Mouse (Mus musculus) frontal cortex, adult 2 months (tissue): ENCODE data around the gene Kalrn. TPM values are rescaled to one million over a fixed set of nuclear protein-coding genes. Genes with fewer than 3 reads are reported as not detected.
A peak's percentile ranks its signal among the peaks of the same experiment; 100 is the strongest.

Experiments
- DNase-seq, 2 experiments: peaks; one replicate each; pipeline ENCODE4 v3.0.0; 2022; ENCODE audit warnings: low spot score in 1 of 2; ENCODE audit errors: extremely low spot score in 1 of 2
- polyA plus RNA-seq: library from polyadenylated mRNA; depleted of rRNA; stranded (reverse); fragments of >200 nt; gene quantifications from 2 replicates; pipeline ENCODE4 v1.2.3, GENCODE M21; 2012

The Kalrn gene
- polyA plus RNA-seq, 1 experiment, result 177 TPM

DNA sequence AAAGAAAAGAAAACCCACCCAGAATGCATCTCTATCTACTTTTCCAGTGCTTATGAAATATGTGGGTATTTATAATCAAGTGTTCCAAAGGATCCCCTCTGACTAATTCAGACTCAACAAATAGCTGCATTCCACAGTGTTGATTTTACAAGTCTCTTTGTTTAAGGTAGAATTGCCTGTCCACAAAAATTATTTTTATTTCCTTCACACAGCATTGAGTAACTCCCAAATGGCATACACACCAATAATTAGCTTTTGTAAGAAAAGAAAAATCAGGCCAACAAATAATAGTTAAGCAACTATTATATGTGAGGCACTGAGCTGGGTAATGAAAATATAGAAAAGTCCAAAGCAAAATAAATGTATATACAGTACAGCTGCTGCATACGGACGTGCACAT lies 12.9 kb downstream of the Kalrn start:
- DNase-seq, result no peak

DNA sequence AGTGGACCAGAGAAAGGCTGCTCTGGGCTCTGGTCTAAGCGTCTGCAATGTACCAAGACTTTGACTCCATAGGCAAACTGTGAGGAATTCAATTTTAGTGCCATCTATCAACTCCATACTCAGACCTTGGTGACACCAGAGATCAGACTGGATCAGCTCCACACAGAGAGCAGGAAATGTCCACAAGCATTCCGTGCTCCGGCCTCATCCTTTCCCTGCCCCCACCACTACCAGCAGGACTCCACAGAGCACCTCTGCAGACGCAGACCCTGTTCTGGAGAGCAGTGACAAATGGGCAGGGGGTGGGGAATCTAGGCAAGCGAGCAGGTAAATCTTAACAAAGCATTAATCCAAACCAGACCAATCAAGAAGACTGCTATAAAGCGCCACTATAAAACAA lies 15.4 kb downstream of the Kalrn start:
- no peak for DNase-seq

DNA sequence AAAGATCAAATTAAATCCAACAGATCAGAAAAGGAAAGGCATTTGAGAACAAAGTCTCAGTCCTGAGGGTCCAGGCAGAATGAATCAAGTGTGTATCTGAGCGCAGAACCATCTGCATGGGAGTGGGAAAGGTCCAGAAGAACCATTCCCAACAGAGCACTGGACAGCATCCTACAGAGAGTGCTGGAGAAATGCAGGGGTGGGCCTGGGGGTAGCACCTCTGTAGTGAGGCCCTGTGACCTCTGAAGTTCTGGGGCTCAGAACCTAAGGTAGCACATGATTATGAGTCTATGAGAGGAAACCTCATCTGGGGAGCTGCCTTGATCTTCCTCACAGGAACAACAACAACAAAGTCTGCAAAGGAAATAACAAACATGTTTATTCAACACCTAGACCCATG lies 20.6 kb downstream of the Kalrn start:
- DNase-seq, result no peak

DNA sequence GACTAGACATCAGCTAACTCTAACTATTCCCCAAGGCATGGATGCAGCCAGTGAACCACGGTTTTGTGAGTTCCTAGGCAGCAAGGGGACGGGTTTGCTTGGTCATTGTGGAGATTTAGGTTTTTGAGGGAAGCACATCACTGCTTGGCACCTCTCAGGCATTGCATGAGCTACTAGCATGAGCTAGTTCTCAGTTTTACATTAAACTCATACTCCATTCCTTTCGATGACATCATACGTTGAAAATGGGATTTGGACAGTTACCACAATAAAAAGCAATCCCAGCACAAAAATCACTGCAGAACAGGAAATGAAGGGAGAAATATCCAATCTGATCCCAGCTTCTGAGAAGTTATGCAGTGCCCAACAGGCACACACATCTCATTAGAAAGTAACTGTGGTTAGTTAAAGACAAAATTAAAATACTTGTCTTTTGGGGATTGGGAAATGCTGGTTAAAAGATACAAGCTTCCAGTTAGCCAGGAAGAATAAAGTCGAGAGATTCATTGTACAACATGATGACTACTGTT lies 23.8 kb downstream of the Kalrn start:
- no peak for DNase-seq

DNA sequence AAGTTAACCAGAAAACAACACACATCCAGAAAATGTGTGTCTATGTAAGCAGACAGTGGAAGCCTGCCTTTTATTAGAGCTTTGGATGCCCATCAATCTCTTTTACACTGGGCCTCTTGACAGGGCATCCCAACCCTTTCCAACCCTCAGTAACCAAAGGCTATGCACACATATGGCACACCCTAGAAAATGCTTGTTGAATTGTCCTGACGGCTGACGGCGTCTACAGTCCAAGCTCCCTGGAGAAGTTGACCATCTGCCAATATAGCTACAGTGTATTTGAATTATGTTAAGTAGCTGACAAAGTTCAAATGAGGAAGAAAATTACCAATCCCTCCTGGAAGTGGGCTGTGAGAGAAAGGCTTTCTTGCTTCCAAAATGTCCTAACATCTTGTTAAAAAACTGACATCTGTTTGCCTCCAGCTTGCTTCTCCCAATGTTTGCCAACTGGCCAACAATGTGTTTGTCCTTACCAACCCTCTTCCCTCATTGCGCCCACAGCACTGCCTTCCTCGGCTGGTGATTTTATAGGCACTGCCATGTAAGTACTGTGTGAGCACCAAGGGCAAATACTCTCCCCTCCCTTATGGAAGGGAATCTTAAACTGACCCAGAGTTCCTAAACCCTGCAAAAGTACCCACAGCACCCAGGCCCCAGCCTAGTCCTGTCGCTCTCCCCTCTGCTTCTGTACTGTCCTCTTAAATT lies 26.4 kb downstream of the Kalrn start:
- DNase-seq, result no peak

DNA sequence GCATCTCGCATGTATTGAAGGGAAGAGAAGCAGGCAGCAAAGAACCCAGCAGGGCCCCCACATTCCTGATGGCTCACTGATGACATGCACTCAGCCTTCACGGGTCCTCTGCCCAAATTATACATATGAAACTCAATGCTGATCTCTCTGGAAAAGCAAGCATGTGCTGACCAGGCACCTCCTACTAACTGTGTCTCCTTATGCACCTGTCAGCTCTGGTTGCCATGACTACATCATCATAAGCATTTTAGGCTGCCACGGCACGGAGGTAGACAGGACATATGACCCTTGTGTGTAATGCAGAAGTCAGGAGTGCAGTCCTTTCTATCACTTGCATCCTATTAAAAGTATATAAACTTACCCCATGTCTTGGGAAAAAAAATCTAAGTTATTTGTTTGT lies 29.6 kb downstream of the Kalrn start:
- DNase-seq, result no peak

DNA sequence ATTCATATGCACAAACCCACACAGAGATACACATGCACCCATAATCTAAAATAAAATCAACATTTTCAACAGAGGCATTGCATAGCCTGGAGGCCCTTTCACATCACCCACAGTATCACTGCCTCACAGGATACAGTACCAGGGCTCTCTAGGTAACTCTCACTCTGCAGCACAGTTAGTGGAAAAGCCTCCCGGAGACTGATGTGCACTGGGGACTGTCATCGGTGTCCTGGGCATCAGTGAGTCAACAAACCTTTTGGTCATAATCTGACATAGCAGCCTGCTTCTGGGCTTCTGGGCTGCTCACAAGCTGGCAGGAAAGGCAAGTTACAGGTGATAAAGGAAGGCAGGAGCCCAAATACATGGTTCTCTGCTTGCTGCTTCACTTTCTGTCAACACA lies 31.0 kb downstream of the Kalrn start:
- DNase-seq, result no peak

DNA sequence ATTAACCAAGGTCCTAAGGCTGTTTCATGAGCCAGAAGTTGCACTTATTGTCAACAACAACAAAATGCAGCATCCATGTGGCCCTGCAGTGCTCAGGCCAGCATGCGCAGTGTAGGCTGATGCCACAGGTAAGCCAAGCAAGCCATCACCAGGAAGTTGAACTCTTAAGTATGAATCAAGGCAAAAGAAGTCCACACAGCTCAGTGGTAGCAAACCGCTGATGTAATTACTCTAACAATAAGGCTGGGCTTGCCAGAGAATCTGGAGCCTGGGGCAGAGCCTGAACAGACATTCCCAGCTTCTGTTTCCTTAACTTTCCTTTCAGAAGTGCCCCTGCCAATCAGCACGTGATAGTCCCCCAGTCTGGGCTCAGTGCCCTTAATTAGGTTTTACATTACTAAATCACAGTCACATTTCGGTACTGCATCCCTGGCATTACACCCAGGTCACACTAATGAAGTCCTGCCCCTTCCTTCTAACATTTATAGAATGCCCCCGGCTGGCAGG lies 34.6 kb downstream of the Kalrn start:
- DNase-seq, result no peak

DNA sequence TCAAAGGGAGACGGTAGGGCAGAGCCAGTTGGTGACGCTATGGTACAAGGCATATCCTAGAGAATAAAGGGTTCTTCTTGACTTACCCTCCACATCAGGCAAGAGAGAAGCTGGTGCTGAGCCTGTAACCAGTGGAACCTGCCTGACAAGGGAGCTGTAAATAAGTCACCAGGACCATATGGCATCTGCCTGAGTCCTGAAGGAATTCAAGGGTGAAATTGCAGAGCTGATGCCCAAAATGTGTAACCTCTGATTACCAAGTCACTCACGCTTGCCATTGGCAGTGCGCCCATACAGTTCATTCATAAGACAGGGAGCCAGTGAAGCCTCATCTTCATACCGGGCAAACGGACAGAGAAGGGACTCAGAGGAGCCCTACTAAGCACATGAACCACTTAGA lies 37.0 kb downstream of the Kalrn start:
- DNase-seq, result no peak

DNA sequence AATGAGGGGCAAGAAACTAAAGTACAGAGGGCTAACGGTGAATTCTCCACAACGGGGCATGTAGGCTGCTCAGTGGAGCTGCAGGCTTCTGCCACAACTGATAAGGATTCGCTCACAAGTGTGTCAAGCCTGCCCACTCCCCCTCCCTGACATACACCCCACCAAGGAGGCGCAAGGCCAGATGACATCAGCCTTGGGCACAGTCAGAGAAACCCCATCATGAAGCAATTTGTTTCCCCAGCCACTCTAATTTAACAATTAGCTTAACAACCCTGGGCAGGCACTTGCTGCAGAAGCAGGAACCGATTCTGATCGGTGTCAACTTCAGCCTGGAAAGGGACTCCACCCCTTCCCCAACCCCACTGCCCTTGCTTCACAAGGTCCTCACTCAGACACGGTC lies 38.2 kb downstream of the Kalrn start:
- DNase-seq, result no peak

DNA sequence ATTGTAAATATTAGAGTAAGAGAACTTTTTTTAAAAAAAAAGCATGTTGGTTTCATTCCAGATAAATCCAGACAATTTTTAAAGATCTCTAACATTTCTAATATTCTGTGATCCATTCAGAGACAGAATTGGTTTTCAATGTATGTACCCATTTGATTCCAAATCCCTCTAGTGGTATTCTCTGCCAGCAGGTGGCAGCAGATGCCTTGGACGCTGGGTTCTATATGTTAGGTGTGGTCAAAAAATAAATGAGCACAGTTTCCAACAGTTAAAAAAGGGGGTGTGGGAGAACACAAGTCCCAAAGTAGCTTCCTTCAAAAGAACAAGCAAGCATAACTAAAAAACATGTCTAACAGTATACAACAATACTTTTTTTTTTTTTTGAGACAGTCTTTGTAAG lies 41.8 kb downstream of the Kalrn start:
- DNase-seq, result peak in 1 of 2 experiments; percentile 81

DNA sequence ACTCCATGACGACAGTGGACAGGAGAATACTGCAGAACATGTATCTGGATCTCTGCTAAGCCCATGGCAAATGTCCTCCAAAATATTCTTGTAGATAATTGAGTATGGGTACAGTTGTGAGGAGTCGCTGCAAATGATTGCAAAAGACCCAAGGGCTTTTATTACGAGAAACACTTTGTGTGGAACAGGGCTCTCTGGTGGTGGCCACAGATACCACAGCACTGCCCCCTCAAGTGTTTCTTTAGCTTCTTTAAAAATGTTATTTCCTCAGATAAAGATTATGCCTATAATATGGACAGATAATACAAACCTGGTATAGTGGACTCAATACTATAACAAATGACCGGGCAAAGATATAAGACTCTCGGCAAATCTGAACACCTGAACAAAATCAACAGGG lies 43.3 kb downstream of the Kalrn start:
- DNase-seq, result no peak

DNA sequence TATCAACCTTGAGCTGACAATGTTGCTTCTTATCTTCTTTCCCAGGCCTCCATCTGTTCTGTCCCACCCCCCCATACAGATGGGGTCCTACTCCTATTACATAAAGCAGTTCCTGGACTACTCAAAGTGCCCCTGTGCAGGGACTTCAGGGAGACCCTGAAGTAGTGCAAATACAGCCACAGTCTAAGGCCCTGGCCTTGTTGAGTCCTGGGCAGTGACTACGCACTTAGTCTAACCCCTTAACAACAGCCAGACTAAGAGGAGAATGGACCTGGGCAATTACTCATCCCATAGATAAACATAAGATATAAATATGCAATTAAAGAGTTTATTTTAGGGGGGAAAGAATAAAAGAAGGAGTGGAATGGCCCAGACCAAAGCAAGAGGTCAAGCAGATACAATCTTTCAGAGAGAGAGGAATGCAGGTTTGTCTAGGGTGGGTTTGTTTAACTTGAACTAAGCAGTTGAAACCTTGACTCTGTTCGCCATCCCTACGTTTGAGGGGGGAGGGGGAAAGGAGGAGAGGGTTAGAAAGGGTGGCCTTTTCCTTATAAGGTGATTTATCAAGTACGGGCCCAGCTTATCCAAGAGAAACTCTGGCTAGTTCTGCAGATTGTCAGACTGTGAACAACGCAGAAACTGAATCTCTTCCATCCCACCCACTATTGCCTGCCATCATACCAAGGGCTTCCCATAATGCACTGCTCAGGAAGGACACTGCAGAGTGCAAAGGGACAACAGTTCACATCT lies 44.9 kb downstream of the Kalrn start:
- no peak for DNase-seq

DNA sequence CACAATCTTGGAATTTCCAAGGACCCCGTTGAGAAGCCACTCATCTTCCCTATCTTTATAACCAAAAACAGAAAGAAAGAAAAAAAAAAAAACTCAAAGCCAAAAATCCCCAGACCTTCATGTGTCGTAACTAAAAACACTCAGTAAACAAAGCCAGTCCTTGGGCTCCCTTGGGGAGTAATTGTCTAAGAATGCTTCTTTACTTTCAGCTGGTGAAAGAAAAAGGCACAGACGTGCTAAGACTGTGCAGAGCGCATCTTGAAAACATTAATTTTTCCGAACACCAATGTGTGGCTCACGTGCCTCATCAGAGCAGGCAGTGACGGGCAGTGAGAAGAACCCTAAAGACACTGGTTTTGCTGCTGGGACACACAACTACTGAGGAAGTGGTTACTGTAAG lies 47.0 kb downstream of the Kalrn start:
- no peak for DNase-seq

DNA sequence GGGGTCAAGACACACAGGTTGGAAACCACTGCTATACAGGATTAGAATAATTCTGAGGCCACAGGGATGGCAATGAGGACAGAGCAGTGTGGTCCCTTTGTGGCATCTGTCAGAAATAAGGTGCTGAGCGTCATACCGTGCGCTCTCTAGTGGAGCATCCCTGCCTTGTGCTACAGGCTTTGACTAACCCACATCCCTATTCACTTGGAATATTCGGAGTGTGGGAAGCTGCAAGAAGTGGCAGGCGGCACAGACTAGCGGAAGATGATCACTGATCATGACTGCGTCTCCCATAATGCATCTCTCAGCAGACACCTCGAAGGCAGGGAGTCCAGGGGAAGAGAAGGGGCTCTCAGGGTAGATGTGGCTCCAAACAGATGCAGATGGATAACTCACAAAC lies 47.5 kb downstream of the Kalrn start:
- DNase-seq, result peak; percentile 74 to 83

DNA sequence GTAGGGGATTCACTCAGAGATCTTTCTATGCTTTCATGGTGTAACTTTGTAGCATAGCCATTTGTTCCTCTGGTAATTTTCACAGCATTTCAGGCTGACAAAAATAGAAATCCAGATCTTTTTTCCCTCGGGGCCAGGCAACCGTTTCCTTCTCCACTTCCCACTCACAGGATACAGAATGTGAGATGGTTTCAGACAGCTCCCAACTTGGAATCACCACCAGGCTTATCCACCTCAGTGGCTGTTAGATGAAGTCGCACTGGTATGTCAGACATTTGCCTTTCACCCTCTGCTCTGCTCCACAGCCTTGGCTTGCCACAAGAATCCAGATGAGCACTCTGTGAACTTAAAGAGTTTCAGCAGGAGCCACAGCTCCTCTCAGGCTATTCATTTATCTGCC lies 48.1 kb downstream of the Kalrn start:
- peak; percentile 60 to 80 for DNase-seq

DNA sequence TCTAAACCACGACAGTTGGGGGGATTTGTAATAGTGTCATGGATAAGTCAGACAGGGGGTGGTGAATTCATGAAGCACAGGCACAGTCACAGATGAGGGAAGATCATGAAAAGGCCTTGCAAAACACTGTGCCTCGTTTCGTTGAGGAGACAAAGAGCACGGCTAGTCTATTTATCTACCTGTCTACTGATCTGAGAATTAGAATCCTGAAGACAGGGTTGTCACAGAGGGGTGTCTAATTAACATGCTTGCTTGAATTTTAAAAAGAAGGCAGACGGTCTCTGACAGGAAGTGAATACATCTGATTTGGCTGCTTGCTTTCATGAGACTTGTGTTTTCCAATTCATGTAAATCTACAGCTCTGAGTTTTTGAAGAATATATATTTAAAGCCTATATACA lies 52.3 kb downstream of the Kalrn start:
- DNase-seq, result no peak

DNA sequence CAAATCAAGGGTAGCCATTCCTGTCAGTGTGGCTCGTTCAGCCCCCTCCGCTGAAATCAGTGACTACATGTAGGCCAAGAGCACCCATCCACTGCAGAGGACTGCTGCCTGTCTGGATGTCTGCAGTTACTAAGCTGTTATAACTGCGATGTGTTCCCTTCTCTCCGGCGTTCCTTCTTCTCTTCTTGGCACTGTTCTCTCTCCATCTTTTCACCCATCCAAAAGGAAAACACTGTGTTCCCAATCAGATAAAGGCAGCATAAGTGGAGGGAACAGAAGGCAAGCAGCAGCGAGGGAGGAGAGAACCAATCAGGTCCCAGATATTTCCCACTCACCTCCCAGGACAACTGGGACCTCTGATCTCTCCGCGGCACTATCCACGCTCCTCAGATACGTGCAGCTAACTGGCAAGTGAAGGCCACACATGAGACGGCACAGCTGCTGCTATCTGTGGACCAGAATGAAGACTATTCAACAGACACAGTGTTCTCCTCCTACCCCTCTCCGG lies 56.4 kb downstream of the Kalrn start:
- peak in 1 of 2 experiments; percentile 45 for DNase-seq

DNA sequence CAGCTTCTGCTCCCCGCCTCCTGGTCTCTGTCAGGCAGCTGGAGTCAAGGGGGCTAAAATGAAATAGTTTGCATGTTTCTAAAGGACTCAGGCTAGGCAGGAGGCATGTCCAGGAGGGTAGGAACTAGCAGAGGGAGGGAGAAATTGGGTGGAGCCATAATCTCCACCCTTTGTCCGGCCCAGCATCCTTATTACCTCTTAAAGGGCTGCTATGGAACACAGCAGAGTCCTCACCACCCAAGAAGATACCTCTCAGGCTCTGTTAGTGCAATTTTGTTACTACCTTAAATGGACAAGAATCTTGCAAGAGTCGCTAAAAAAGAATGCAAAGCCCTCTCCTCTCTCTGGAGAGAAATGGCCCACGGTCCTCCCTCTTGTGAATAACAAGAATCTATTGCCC lies 57.8 kb downstream of the Kalrn start:
- DNase-seq, result no peak

DNA sequence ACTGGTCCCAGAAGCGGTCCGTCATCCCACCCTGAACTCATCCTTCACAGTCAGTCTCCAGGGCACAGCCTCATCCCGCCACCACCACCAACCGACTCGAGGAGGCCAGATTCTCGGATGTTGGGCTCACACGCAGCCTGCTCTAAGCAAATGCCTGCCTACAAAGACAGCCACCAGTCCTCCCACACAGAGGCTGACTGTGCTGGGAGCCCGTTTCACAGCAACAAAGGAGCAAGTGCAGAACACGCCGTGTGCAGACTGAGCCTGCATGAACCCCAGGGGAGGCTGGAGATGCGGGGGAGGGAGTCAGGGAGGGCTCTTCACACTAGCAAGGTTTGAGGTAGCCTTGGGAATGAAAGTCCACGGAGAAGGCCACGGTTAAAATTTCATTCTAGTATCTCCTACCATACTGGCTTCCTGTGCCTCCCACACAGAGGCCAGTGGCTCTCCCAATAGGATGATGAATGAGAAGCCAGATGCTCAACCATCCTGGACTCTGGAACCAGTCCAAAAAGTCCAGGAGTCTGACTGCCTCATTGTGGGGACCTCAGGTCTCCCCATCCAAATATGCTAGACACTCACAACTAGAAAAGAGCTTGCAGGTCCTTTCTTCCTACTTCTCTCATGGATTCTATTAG lies 59.3 kb downstream of the Kalrn start:
- DNase-seq, result peak; percentile 75 to 80

DNA sequence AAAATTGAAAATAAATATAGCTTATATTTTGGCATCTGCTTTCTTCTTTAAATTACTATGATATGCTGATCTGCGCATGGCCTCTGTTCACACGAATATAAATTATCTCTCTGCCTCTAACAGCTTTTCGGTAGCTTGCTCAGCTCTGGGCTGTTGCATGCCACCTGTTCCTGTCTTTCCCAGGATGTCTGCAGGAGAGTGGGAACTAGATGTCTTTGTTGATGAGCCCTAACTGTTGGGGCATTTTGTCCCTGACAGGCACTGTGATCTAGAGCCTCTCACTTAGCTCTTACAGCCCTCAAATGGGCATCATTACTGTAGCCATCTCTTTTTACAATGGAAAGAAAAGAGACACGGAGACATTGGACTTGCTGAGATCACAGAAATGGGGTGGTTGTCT lies 61.0 kb downstream of the Kalrn start:
- DNase-seq, result no peak
